Mouse (Mus musculus): Measurements from ENCODE around the gene Zfp61. TPM values are rescaled to one million over a fixed set of nuclear protein-coding genes. Genes with fewer than 3 reads are reported as not detected.
"Not testable (repeated sequence)": the region's sequence is repeated elsewhere in the genome, so short reads cannot be mapped to it uniquely, and the experiment has no call there.

Zfp61 gene
- total and polyA plus RNA-seq, 2 experiments from 2014 or later = 18.3 to 30.3 TPM

- Histone ChIP-seq H3K9ac (replicated peaks; ENCODE audit: low read length, poor library complexity, severe bottlenecking) (no peak overlapping the region), H3K4me3 (ENCODE audit: low read depth, low read length) (no peak overlapping the region), H3K4me2 (ENCODE audit: low read depth, low read length, poor library complexity, severe bottlenecking) (no peak overlapping the region), H3K4me1 (ENCODE audit: insufficient read depth, low read length) (no peaks in the 10 kb centered on the region), H3K9me3 (ENCODE audit: low read length) (0 out of 2 replicates have a peak, but pooled peaks cover 4% of the 10 kb centered on the region), H3K27ac (ENCODE audit: low read depth, low read length) (no peak overlapping the region), H3K36me3 (ENCODE audit: insufficient read depth, low read length) (peaks cover 22% of the 10 kb centered on the region), H3K27me3 (ENCODE audit: insufficient read depth, low read length) (no peaks in the 10 kb centered on the region)
- 82% methylated on average over 4 of the region's 4 CpGs for WGBS
- DNase-seq (ENCODE audit: low spot score) = no peak
- no peak for ATAC-seq (ENCODE audit: low FRiP score)
- no peak for TF ChIP-seq CTCF (IDR thresholded peaks at IDR 0.05)
Measured at GRCm38 (mm10) chr7:24286916-24287315, 14.1 kb downstream of the Zfp61 start.

- H3K27me3 ChIP-seq (ENCODE audit: insufficient read depth, low read length) = no peaks in the 10 kb centered on the region
- H3K9me3 ChIP-seq (ENCODE audit: low read length) = no peaks in the 10 kb centered on the region
- H3K27ac ChIP-seq (ENCODE audit: low read depth, low read length) = no peak overlapping the region
- TF ChIP-seq CTCF (IDR thresholded peaks at IDR 0.05) = 0 out of 2 replicates have a peak, but pooled peaks have one; percentile 21
- H3K9ac ChIP-seq (replicated peaks; ENCODE audit: low read length, poor library complexity, severe bottlenecking) = no peak overlapping the region
- no peak overlapping the region for H3K4me2 ChIP-seq (ENCODE audit: low read depth, low read length, poor library complexity, severe bottlenecking)
- ATAC-seq (ENCODE audit: low FRiP score) (no peak), DNase-seq (ENCODE audit: low spot score) (no peak)
- H3K4me3 ChIP-seq (ENCODE audit: low read depth, low read length) = no peak overlapping the region
- no peaks in the 10 kb centered on the region for H3K4me1 ChIP-seq (ENCODE audit: insufficient read depth, low read length)
- H3K36me3 ChIP-seq (ENCODE audit: insufficient read depth, low read length) = peaks cover 14% of the 10 kb centered on the region
- 49% methylated on average over 4 of the region's 4 CpGs for WGBS
Measured at GRCm38 (mm10) chr7:24286090-24286489, 14.9 kb downstream of the Zfp61 start.

GRCm38 (mm10) chr7:24280858-24281145, 20.2 kb downstream of the Zfp61 start:
- Histone ChIP-seq H3K9me3 (ENCODE audit: low read length) (no peaks in the 10 kb centered on the region), H3K4me1 (ENCODE audit: insufficient read depth, low read length) (no peaks in the 10 kb centered on the region), H3K4me3 (ENCODE audit: low read depth, low read length) (no peak overlapping the region), H3K27ac (ENCODE audit: low read depth, low read length) (no peak overlapping the region), H3K9ac (replicated peaks; ENCODE audit: low read length, poor library complexity, severe bottlenecking) (no peak overlapping the region), H3K4me2 (ENCODE audit: low read depth, low read length, poor library complexity, severe bottlenecking) (no peak overlapping the region), H3K36me3 (ENCODE audit: insufficient read depth, low read length) (no peaks in the 10 kb centered on the region), H3K27me3 (ENCODE audit: insufficient read depth, low read length) (no peaks in the 10 kb centered on the region)
- DNase-seq (ENCODE audit: low spot score) (no peak), ATAC-seq (ENCODE audit: low FRiP score) (no peak)
- WGBS = 48% methylated on average over 4 of the region's 4 CpGs
- no peak for TF ChIP-seq CTCF (IDR thresholded peaks at IDR 0.05)

- H3K4me3 ChIP-seq (ENCODE audit: low read depth, low read length) = no peak overlapping the region
- ATAC-seq (ENCODE audit: low FRiP score) = no peak
Measured at GRCm38 (mm10) chr7:24280031-24280857, 20.8 kb downstream of the Zfp61 start.

GRCm38 (mm10) chr7:24278771-24279170, 22.3 kb downstream of the Zfp61 start:
- H3K9ac ChIP-seq (replicated peaks; ENCODE audit: low read length, poor library complexity, severe bottlenecking); H3K4me3 ChIP-seq (ENCODE audit: low read depth, low read length); H3K9me3 ChIP-seq (ENCODE audit: low read length); H3K27me3 ChIP-seq (ENCODE audit: insufficient read depth, low read length); H3K4me1 ChIP-seq (ENCODE audit: insufficient read depth, low read length); DNase-seq (ENCODE audit: low spot score); H3K4me2 ChIP-seq (ENCODE audit: low read depth, low read length, poor library complexity, severe bottlenecking); ATAC-seq (ENCODE audit: low FRiP score); H3K27ac ChIP-seq (ENCODE audit: low read depth, low read length): not testable (repeated sequence)
- 81% methylated on average over 3 of the region's 3 CpGs for WGBS
- H3K36me3 ChIP-seq (ENCODE audit: insufficient read depth, low read length) = peaks cover 11% of the 10 kb centered on the region; the same call in 1 of the 2 replicates

More at GRCm38 (mm10) chr7:24280031-24280857, 20.8 kb downstream of the Zfp61 start:
- H3K9ac ChIP-seq (replicated peaks; ENCODE audit: low read length, poor library complexity, severe bottlenecking) = no peak overlapping the region
- no peak for DNase-seq (ENCODE audit: low spot score)
- no peaks in the 10 kb centered on the region for H3K9me3 ChIP-seq (ENCODE audit: low read length)
- no peak overlapping the region for H3K4me2 ChIP-seq (ENCODE audit: low read depth, low read length, poor library complexity, severe bottlenecking)
- H3K4me1 ChIP-seq (ENCODE audit: insufficient read depth, low read length) = no peaks in the 10 kb centered on the region
- no peaks in the 10 kb centered on the region for H3K27me3 ChIP-seq (ENCODE audit: insufficient read depth, low read length)
- WGBS = 54% methylated on average over 10 of the region's 10 CpGs
- no peak overlapping the region for H3K27ac ChIP-seq (ENCODE audit: low read depth, low read length)
- no peaks in the 10 kb centered on the region for H3K36me3 ChIP-seq (ENCODE audit: insufficient read depth, low read length)
- TF ChIP-seq CTCF (IDR thresholded peaks at IDR 0.05) = no peak

GRCm38 (mm10) chr7:24274456-24274855, 26.6 kb downstream of the Zfp61 start:
- ATAC-seq (ENCODE audit: low FRiP score) (no peak), DNase-seq (ENCODE audit: low spot score) (no peak)
- Histone ChIP-seq H3K9ac (replicated peaks; ENCODE audit: low read length, poor library complexity, severe bottlenecking) (no peak overlapping the region), H3K4me2 (ENCODE audit: low read depth, low read length, poor library complexity, severe bottlenecking) (no peak overlapping the region), H3K9me3 (ENCODE audit: low read length) (no peaks in the 10 kb centered on the region), H3K27me3 (ENCODE audit: insufficient read depth, low read length) (no peaks in the 10 kb centered on the region), H3K27ac (ENCODE audit: low read depth, low read length) (no peak overlapping the region), H3K4me3 (ENCODE audit: low read depth, low read length) (no peak overlapping the region), H3K4me1 (ENCODE audit: insufficient read depth, low read length) (0 out of 2 replicates have a peak, but pooled peaks cover 3% of the 10 kb centered on the region), H3K36me3 (ENCODE audit: insufficient read depth, low read length) (peaks cover 13% of the 10 kb centered on the region; the same call in 1 of the 2 replicates)
- 89% methylated on average over 4 of the region's 4 CpGs for WGBS
- no peak for TF ChIP-seq CTCF (IDR thresholded peaks at IDR 0.05)
